Mouse (Mus musculus): ENCODE data around the gene Pacsin3. TPM values are rescaled to one million over a fixed set of nuclear protein-coding genes. Genes with fewer than 3 reads are reported as not detected.

The Pacsin3 gene
- 46.7 TPM for polyA plus RNA-seq (2015; fragmentation: Illumina TruSeq; extraction: RNeasy Lipid Tissue Mini Kit (QIAGEN cat#74804); ENCODE audit: low read depth, low replicate concordance)

GRCm38 (mm10) chr2:91255661-91256150 lies at the start of gene Pacsin3:
Pacsin3 (plus strand) TSS chr2:91255954.

GRCm38 (mm10) chr2:91236601-91237510 lies 18.9 kb upstream of the Pacsin3 start, which contains the start of gene Ddb2:
Ddb2 (minus strand) TSS chr2:91236982.

GRCm38 (mm10) chr2:91264711-91265681 lies 9.2 kb downstream of the Pacsin3 start, which contains the start of gene Arfgap2:
Arfgap2 (plus strand) TSS chr2:91264974.

Other genes starting within 250 kb of the Pacsin3 start
- 0.55 TPM for gene Rapsn, start 220.3 kb upstream of the Pacsin3 start, polyA plus RNA-seq (2015; fragmentation: Illumina TruSeq; extraction: RNeasy Lipid Tissue Mini Kit (QIAGEN cat#74804); ENCODE audit: low read depth, low replicate concordance)
- 244 TPM for gene Psmc3, start 201.9 kb upstream of the Pacsin3 start, polyA plus RNA-seq (2015; fragmentation: Illumina TruSeq; extraction: RNeasy Lipid Tissue Mini Kit (QIAGEN cat#74804); ENCODE audit: low read depth, low replicate concordance)
- gene Slc39a13, start 185.5 kb upstream of the Pacsin3 start, polyA plus RNA-seq (2015; fragmentation: Illumina TruSeq; extraction: RNeasy Lipid Tissue Mini Kit (QIAGEN cat#74804); ENCODE audit: low read depth, low replicate concordance): 28.8 TPM
- gene Spi1, start 173.6 kb upstream of the Pacsin3 start, polyA plus RNA-seq (2015; fragmentation: Illumina TruSeq; extraction: RNeasy Lipid Tissue Mini Kit (QIAGEN cat#74804); ENCODE audit: low read depth, low replicate concordance): 3.6 TPM
- gene Mybpc3, start 137.8 kb upstream of the Pacsin3 start, polyA plus RNA-seq (2015; fragmentation: Illumina TruSeq; extraction: RNeasy Lipid Tissue Mini Kit (QIAGEN cat#74804); ENCODE audit: low read depth, low replicate concordance): 0.30 TPM
- 106 TPM for gene Madd, start 72.1 kb upstream of the Pacsin3 start, polyA plus RNA-seq (2015; fragmentation: Illumina TruSeq; extraction: RNeasy Lipid Tissue Mini Kit (QIAGEN cat#74804); ENCODE audit: low read depth, low replicate concordance)
- gene Nr1h3, start 53.1 kb upstream of the Pacsin3 start, polyA plus RNA-seq (2015; fragmentation: Illumina TruSeq; extraction: RNeasy Lipid Tissue Mini Kit (QIAGEN cat#74804); ENCODE audit: low read depth, low replicate concordance): 4.3 TPM
- 48.5 TPM for gene Acp2, start 53.1 kb upstream of the Pacsin3 start, polyA plus RNA-seq (2015; fragmentation: Illumina TruSeq; extraction: RNeasy Lipid Tissue Mini Kit (QIAGEN cat#74804); ENCODE audit: low read depth, low replicate concordance)
- 20.8 TPM for gene Ddb2, start 19.0 kb upstream of the Pacsin3 start, polyA plus RNA-seq (2015; fragmentation: Illumina TruSeq; extraction: RNeasy Lipid Tissue Mini Kit (QIAGEN cat#74804); ENCODE audit: low read depth, low replicate concordance)
- 60.7 TPM for gene Arfgap2, start 9.0 kb downstream of the Pacsin3 start, polyA plus RNA-seq (2015; fragmentation: Illumina TruSeq; extraction: RNeasy Lipid Tissue Mini Kit (QIAGEN cat#74804); ENCODE audit: low read depth, low replicate concordance)
- gene 1110051M20Rik, start 188.8 kb downstream of the Pacsin3 start, polyA plus RNA-seq (2015; fragmentation: Illumina TruSeq; extraction: RNeasy Lipid Tissue Mini Kit (QIAGEN cat#74804); ENCODE audit: low read depth, low replicate concordance): 114 TPM
- gene Lrp4, start 201.6 kb downstream of the Pacsin3 start, polyA plus RNA-seq (2015; fragmentation: Illumina TruSeq; extraction: RNeasy Lipid Tissue Mini Kit (QIAGEN cat#74804); ENCODE audit: low read depth, low replicate concordance): 9.5 TPM